Mouse (Mus musculus) frontal cortex, postnatal 25 days (tissue): ENCODE results near the gene Ugt1a2.

Source experiments
- DNase-seq, 2 experiments: peaks; one replicate each; pipeline ENCODE4 v3.0.0; 2022; ENCODE audit warnings: low spot score in 2 of 2

Ugt1a2 gene

GRCm38 (mm10) chr1:88258361-88258760 is 58.0 kb downstream of the Ugt1a2 start:
- no peak for DNase-seq

GRCm38 (mm10) chr1:88258881-88259642 is 58.7 kb downstream of the Ugt1a2 start:
- no peak for DNase-seq

GRCm38 (mm10) chr1:88259643-88260024 is 59.2 kb downstream of the Ugt1a2 start:
- no peak for DNase-seq

GRCm38 (mm10) chr1:88260114-88260513 is 59.7 kb downstream of the Ugt1a2 start:
- no peak for DNase-seq

GRCm38 (mm10) chr1:88260604-88261377 is 60.4 kb downstream of the Ugt1a2 start:
- DNase-seq = no peak

- no peak for DNase-seq
Observed at GRCm38 (mm10) chr1:88261706-88262105, 61.3 kb downstream of the Ugt1a2 start.

- no peak for DNase-seq
Observed at GRCm38 (mm10) chr1:88262255-88262654, 61.9 kb downstream of the Ugt1a2 start.

- DNase-seq = no peak
Observed at GRCm38 (mm10) chr1:88262961-88263360, 62.6 kb downstream of the Ugt1a2 start.

- DNase-seq = no peak
Observed at GRCm38 (mm10) chr1:88263778-88264177, 63.4 kb downstream of the Ugt1a2 start.

- DNase-seq = no peak
Observed at GRCm38 (mm10) chr1:88264237-88264868, 64.0 kb downstream of the Ugt1a2 start.

- no peak for DNase-seq
Observed at GRCm38 (mm10) chr1:88264869-88265240, 64.5 kb downstream of the Ugt1a2 start.

- DNase-seq = no peak
Observed at GRCm38 (mm10) chr1:88266123-88266522, 65.7 kb downstream of the Ugt1a2 start.

- no peak for DNase-seq
Observed at GRCm38 (mm10) chr1:88267489-88267888, 67.1 kb downstream of the Ugt1a2 start.

- DNase-seq = no peak
Observed at GRCm38 (mm10) chr1:88268070-88268469, 67.7 kb downstream of the Ugt1a2 start.
